Mouse (Mus musculus) ovary, postnatal 36 days (tissue): ENCODE data around the gene Msx1.

Source experiments
- DNase-seq: peaks from one replicate; pipeline ENCODE4 v3.0.0; 2022; ENCODE audit warnings: low spot score, mixed read lengths

The Msx1 gene

DNA sequence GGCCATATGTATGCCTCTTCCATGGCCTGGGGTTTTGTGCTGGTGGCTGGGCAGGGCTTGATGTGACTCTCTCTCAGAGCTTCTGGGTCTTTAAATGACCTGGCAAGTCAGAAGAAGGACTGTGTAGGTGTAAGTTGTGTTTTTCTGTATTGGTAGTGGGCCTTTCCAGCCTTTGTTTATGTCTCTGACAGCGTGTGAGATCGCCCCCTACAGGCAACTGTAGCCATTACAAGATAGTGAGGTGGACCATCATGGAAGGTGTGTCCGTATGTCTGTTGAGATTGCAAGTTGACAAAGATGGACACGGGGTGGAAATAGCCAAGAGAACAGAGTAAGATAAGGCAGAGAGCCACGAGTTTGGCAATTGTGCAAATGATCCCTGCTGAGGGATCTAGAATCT lies 32.2 kb downstream of the Msx1 start:
- DNase-seq: no peak

GRCm38 (mm10) chr5:37784847-37785391 lies 39.5 kb downstream of the Msx1 start:
- DNase-seq: no peak

DNA sequence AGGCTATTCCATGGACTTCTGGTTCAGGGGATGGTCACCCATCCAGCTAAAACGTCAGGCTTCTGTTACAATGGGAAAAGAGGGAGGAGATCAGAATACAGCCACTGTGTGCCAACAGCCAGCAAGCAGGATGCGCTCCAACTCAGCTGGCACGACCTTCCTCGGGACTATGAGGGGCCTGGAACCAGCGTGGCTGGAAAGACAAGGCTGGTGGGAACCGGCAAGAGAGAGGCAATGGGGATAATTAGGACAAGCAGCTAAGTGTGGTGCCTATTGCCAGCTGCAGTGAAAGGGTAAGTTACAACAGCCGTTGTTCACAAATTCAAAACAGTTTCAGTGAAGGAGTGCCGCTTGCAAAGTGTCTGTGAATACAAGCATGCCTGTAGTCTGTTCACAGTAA lies 41.1 kb downstream of the Msx1 start:
- DNase-seq: no peak

GRCm38 (mm10) chr5:37775681-37776080 lies 48.7 kb downstream of the Msx1 start:
- no peak for DNase-seq

- DNase-seq: no peak
These were observed 50.4 kb downstream of the Msx1 start for GRCm38 (mm10) chr5:37774011-37774410.

- DNase-seq: no peak
These were observed 53.5 kb downstream of the Msx1 start for GRCm38 (mm10) chr5:37770870-37771269.
